Mouse (Mus musculus) T-helper 2 cell (primary cell): Measurements from ENCODE around the gene Gif.

Experiments used
- in situ Hi-C: fragments of 300-600 bp; cut with MboI, MseI; formaldehyde crosslinking; loops from one replicate; pipeline ENCODE4 v1.15.1; 2025; ENCODE audit warnings: high pct_unique_total_duplicates

Gif gene

DNA sequence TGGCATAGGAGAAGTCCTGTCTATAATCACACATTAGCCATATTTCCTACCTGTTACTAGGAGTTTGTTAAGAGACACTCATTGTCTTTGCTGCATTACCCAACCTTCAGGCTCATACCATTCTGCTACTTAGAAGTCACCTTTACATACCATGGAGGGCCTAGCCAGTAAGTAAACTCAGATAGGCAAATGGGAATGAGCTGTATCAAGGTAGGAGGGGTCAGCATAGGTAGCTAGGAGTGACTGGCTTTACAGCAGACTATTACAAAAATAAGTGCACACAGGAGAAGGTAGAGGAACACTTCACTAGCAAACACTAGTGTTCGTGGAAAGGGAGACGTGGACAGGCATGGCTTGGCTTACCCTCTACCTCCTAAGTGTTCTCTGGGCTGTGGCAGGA, at the start of gene Gif:
Gif (plus strand) TSS at position 257 of the 400 bp plus-strand sequence.
- in situ Hi-C loops: no loop called here

- in situ Hi-C loops: no loop called here
Observed at GRCm38 (mm10) chr19:11698342-11698741, 49.0 kb upstream of the Gif start.

DNA sequence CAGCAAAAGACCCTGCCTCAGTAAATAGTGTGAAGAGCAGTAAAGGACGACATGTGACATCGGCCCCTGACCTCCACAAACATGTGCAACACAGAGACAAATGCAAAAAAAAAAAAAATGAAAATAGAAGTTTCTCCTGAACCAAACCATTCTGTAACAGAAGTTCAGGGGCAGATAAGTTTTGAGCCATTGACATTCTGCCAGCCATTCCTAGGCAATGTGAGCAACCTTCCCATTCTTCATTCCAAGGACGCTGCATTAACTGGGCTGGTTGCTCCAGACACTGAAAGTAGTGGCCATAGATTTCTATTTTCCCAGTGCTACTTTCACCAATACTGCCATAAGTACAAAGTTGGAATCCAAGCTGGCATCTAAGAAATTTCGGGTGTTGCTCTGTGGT, 34.9 kb upstream of the Gif start:
- in situ Hi-C loops: no loop called here

DNA sequence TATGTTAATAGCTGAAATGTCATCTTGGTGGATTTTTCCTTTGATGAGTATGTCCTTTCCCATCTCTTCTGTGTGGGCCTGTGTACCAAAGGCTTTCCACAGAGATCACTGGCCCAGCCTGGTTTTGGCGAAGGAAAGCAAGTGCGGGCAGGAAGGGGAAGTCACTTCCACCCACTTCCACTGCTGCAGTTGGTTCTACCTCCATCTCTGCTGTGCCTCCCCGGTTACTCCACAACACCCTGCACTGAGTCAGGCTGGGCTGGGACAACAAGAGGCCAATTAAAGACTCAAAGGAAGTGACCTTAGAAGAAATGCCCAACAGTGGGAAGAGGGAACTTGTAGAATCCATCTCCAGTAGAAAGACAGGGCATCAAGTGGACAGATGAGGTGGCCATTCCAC, 27.3 kb upstream of the Gif start:
- in situ Hi-C loops: no loop called here

GRCm38 (mm10) chr19:11723870-11724269, 23.5 kb upstream of the Gif start:
- in situ Hi-C loops: no loop called here

DNA sequence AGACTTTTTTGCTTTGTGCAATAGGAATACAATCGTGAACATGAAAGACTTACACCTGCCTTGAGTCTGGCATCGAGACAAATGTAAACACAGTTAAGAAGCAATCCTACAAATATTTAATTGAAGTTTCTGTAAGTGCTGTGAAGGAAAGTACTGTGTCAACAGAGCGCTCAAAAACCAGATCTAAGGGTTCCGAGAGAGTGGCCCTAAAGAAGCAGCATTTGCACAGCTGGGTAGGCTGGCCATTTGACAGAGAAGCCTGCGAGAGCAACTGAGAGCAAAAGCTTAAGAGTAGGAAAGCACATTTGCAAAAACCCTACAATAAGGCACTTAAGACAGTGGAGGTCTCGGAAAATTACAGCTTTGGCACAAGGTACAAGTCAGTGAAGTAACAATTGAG, 23.1 kb upstream of the Gif start:
- in situ Hi-C loops: no loop called here

DNA sequence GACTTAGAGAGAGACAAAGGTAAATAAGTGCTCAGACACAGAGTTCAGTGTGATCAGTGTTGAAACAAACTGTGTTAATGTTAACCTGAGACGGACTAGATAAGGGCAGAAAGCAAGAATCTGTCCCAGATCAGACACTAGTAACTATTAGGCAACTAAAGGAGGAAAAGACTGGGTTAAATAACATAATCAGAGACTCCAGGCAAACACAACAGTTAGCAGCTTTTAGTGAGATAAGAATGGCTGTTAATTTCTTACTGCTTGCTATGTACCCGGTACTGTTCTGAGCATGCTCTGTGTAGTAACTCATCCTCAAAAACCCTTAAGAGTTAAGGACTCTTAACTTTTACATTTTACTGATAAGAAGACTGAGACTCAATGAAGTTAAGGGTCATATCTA, 21.4 kb upstream of the Gif start:
- in situ Hi-C loops: no loop called here

DNA sequence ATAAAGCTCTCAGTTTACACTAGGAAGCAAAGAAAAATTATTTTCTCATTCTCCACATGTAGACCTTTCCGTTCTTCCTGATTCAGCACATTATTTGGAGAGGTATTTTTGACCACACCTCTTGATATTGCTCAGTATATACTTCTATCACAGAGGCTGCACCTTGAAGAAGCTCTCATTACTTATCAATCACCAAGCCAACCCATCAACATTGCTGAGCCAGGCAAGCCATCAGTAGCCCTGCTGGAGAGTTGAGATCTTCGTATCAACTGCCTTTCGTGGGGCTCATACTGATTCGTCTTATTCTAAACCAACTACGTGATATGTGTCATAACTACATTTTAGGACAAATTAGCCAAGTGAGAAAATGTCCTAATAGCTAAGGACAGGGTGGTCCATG, 20.1 kb upstream of the Gif start:
- in situ Hi-C loops: no loop called here

DNA sequence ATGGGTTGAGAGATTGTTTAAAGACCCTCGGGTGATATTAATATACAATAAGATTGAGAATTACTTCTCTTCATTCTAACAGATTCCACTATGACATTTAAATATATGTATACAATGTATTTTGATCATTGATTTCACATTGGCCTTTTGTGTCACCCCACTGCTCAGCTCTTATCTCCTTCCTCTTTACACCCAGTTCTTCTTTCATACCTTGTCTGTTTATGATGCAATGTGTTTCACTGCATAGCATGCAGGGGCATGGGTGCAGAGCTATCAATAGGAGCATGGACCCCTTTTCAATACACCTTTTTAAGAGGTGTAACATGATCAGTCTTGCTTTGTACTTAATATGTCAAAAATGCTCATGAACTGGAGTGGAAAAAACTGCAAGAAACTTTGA, 17.1 kb upstream of the Gif start:
- in situ Hi-C loops: no loop called here

DNA sequence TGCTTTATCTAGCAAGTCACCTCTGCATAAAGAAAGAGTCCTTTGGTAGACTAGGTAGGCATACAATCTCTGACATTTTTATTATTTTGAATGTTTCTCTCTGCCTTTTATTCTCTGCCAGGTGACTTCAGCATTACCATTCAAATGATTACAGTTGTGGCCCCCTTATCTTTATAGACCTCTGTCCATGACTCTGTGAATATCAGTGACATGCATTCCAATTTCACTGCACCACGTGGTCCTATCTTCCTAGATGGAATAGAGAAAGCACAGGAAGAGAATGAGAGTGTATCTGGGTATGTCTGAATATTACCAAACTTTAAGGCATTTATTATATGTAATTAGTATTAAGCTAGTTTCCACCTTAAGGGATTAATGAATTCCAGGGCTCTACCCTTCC, 10.9 kb upstream of the Gif start:
- in situ Hi-C loops: no loop called here

GRCm38 (mm10) chr19:11745680-11746079, 1.7 kb upstream of the Gif start:
- in situ Hi-C loops: no loop called here

- in situ Hi-C loops: loop anchor here (5.0 kb wide), 2 partner anchors 158 to 418 kb away; no protein-coding TSS in a partner anchor
Observed at GRCm38 (mm10) chr19:11765059-11765458, 17.7 kb downstream of the Gif start.

DNA sequence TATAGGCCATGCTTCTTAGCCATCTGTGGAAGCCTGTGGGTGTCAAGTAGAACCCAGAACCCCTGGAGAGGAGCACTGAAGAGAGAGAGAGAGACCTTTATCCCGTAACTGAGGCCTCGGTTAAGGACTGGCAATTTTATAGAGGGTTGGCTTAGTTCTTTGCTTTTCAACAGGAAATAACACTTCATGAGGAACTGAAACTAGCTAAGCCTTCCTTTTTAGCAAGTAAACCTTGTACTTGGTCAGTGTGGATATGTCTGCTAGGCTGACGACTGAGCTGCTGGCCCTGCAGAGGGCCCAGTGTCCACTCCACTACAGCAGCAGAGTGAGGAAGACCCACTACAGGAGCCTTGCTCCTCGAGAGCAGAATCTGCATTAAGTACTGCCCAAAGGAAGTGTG, 19.1 kb downstream of the Gif start:
- in situ Hi-C loops: loop anchor here (5.0 kb wide), 2 partner anchors 159 to 419 kb away; no protein-coding TSS in a partner anchor

GRCm38 (mm10) chr19:11768163-11768562, 20.8 kb downstream of the Gif start:
- in situ Hi-C loops: loop anchor here (5.0 kb wide), 2 partner anchors 161 to 421 kb away; no protein-coding TSS in a partner anchor

- in situ Hi-C loops: loop anchor here (5.0 kb wide), 2 partner anchors 162 to 422 kb away; no protein-coding TSS in a partner anchor
Observed at GRCm38 (mm10) chr19:11769257-11769920, 22.0 kb downstream of the Gif start.

GRCm38 (mm10) chr19:11770205-11770892, 23.0 kb downstream of the Gif start, which contains the start of gene Mrpl16:
Gene Mrpl16, plus strand, starts transcription at chr19:11770391.
- in situ Hi-C loops: loop anchor here (5.0 kb wide), 1 partner anchor 222 kb away; no protein-coding TSS in a partner anchor

GRCm38 (mm10) chr19:11777191-11777865, 30.0 kb downstream of the Gif start:
- in situ Hi-C loops: loop anchor here (5.0 kb wide), 1 partner anchor 135 kb away; the partner anchor contains the start of gene Patl1

DNA sequence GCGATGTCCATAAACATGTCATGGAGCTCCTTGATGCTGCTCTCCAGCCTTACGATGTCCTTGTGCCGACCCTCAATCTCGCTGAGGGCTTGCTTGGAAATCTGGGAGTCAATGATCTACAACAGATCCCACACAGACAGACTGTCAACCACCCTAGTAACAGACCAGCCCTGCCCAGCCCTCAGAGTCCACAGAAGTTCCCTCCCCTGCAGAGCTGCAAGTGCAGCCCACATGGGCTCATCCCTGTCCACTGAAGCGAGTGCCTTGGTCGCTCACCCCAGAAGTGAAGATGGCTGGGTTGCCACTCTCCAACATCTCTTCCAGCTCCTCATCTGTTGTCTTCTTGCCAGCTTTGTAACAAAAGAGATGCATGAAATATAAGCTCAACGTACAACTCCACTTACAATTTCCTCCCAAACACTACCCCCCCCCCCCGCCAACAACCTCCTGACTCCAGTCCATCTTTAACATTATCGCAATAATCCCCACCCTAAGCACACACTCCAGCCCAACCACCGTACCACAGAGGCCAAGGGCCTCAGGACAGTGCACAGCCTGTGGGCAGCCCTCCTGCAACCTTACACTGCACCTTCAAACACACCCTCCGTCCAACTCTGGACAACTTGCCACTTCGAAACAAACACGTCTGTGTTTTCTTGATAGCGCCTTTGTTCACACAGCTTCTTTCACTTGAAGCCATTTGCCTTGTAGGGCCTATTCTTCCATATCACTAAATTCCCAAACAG, 38.2 kb downstream of the Gif start:
- in situ Hi-C loops: no loop called here

DNA sequence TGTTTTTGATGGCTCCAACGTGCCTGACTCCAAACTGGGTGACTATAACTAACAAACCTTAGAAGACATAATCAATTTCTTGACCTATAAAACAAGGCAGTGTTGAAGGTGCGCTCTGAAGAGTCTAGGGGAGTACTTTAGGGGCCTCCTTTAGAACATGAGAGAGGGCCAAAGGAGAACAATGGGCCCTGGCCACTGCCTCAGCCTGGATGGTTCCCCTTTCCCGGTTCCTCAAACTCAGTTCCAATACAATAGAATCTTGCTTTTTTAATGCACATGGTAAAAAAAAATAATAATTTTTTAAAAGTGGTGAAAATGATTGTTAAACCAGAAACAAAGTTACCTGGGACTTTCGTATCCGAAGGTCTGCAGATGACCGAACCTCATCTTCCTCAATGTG, 40.5 kb downstream of the Gif start:
- in situ Hi-C loops: no loop called here

- in situ Hi-C loops: no loop called here
Observed at GRCm38 (mm10) chr19:11788876-11789275, 41.5 kb downstream of the Gif start.

- in situ Hi-C loops: no loop called here
Observed at GRCm38 (mm10) chr19:11791825-11792224, 44.5 kb downstream of the Gif start.
